Mouse (Mus musculus) CH12.LX (cell line): ENCODE measurements around the gene Ube2u. TPM values are rescaled to one million over a fixed set of nuclear protein-coding genes. Genes with fewer than 3 reads are reported as not detected.

Source experiments
- DNase-seq: peaks from one replicate; pipeline ENCODE4 v3.0.0-alpha.2; 2013; ENCODE audit errors: extremely low read depth
- H3K27ac ChIP-seq: 2 replicates; pipeline ENCODE4 v1.5.1; 2012; ENCODE audit warnings: low read depth, mild to moderate bottlenecking, control low read depth, moderate library complexity; ENCODE audit not compliant: insufficient read depth
- H3K27me3 ChIP-seq: replicated peaks from 2 replicates; pipeline ENCODE3; 2012; ENCODE audit warnings: inconsistent platforms
- H3K36me3 ChIP-seq, 2 experiments: replicated peaks in 1 of 2; 2 replicates each; pipeline versions ENCODE3 to v1.6.1; 2012; ENCODE audit warnings: inconsistent platforms in 1 of 2, low read length in 1 of 2, mild to moderate bottlenecking in 1 of 2, mixed read lengths in 1 of 2, moderate library complexity in 1 of 2; ENCODE audit not compliant: control insufficient read depth in 1 of 2, insufficient read depth in 1 of 2
- H3K4me1 ChIP-seq, 2 experiments: 2 replicates each; pipeline ENCODE4 v1.6.1; 2012; ENCODE audit warnings: inconsistent platforms in 1 of 2, moderate library complexity in 1 of 2; ENCODE audit not compliant: insufficient read depth in 2 of 2, control insufficient read depth in 1 of 2
- H3K4me2 ChIP-seq: 2 replicates; pipeline ENCODE4 v1.6.1; 2012; ENCODE audit warnings: low read depth, mild to moderate bottlenecking, control low read depth; ENCODE audit not compliant: poor library complexity, insufficient read depth, severe bottlenecking
- H3K4me3 ChIP-seq, 3 experiments: fragments of 150-350 bp in 1 of 3; sonication (generic) in 1 of 3; replicated peaks in 1 of 3; 2 replicates each; pipeline versions ENCODE3 to v1.5.1; 2011 to 2012; ENCODE audit warnings: low read depth in 2 of 3, low read length in 2 of 3, mild to moderate bottlenecking in 2 of 3, moderate library complexity in 2 of 3, control low read depth in 1 of 3, improper control_type of control experiment in 1 of 3, inconsistent platforms in 1 of 3, mixed read lengths in 1 of 3; ENCODE audit not compliant: poor library complexity in 1 of 3
- H3K79me2 ChIP-seq: replicated peaks from 2 replicates; pipeline ENCODE4 v1.6.1; 2012; ENCODE audit warnings: mild to moderate bottlenecking, moderate library complexity; ENCODE audit not compliant: control insufficient read depth, poor library complexity, insufficient read depth, severe bottlenecking; ENCODE audit errors: extremely low read depth
- H3K9ac ChIP-seq: 2 replicates; pipeline ENCODE4 v1.6.1; 2012; ENCODE audit warnings: low read depth, mild to moderate bottlenecking, control low read depth, moderate library complexity; ENCODE audit not compliant: insufficient read depth
- H3K9me3 ChIP-seq: replicated peaks from 2 replicates; pipeline ENCODE3; 2012; ENCODE audit warnings: low read length, inconsistent platforms, mixed read lengths
- BHLHE40 ChIP-seq: IDR thresholded peaks from 2 replicates; pipeline ENCODE4 v1.6.1; 2011; ENCODE audit warnings: mild to moderate bottlenecking, low read depth, low read length, improper control_type of control experiment
- CHD1 ChIP-seq: IDR thresholded peaks from 2 replicates; pipeline ENCODE4 v1.6.1; 2012; ENCODE audit warnings: low read depth, low read length, improper control_type of control experiment, inconsistent platforms
- CTCF ChIP-seq, 2 experiments: IDR thresholded peaks in 1 of 2; conservative IDR thresholded peaks in 1 of 2; 2 replicates each; pipeline ENCODE4 v1.5.1; 2011 to 2012; ENCODE audit warnings: low read depth in 2 of 2, low read length in 2 of 2, improper control_type of control experiment in 1 of 2, inconsistent platforms in 1 of 2, mild to moderate bottlenecking in 1 of 2, moderate library complexity in 1 of 2
- E2F4 ChIP-seq: IDR thresholded peaks from 2 replicates; pipeline ENCODE4 v1.6.1; 2011; ENCODE audit warnings: low read depth, low read length, improper control_type of control experiment; ENCODE audit not compliant: insufficient replicate concordance
- ELF1 ChIP-seq: IDR thresholded peaks from 2 replicates; pipeline ENCODE4 v1.6.1; 2014; ENCODE audit warnings: low read depth, mild to moderate bottlenecking, inconsistent platforms, low read length, improper control_type of control experiment
- ETS1 ChIP-seq: conservative IDR thresholded peaks from 2 replicates; pipeline ENCODE4 v1.6.1; 2012; ENCODE audit warnings: low read depth, mild to moderate bottlenecking, inconsistent platforms, low read length, improper control_type of control experiment, moderate library complexity
- GABPA ChIP-seq: IDR thresholded peaks from 2 replicates; pipeline ENCODE4 v1.6.1; 2012; ENCODE audit warnings: low read depth, low read length, improper control_type of control experiment, inconsistent platforms; ENCODE audit not compliant: insufficient replicate concordance
- IRF4 ChIP-seq: IDR thresholded peaks from 2 replicates; pipeline ENCODE4 v1.6.1; 2014; ENCODE audit warnings: low read depth, mild to moderate bottlenecking, inconsistent platforms, low read length, improper control_type of control experiment
- JUN ChIP-seq: IDR thresholded peaks from 2 replicates; pipeline ENCODE4 v1.6.1; 2011; ENCODE audit warnings: low read depth, mild to moderate bottlenecking, low read length, improper control_type of control experiment, moderate library complexity; ENCODE audit not compliant: insufficient read depth
- MAX ChIP-seq: IDR thresholded peaks from 2 replicates; pipeline ENCODE4 v1.6.1; 2011; ENCODE audit warnings: low read length, improper control_type of control experiment
- MAZ ChIP-seq: IDR thresholded peaks from 2 replicates; pipeline ENCODE4 v1.6.1; 2012; ENCODE audit warnings: low read depth, mild to moderate bottlenecking, inconsistent platforms, low read length, improper control_type of control experiment, moderate library complexity
- NELFE ChIP-seq: IDR thresholded peaks from 2 replicates; pipeline ENCODE4 v1.6.1; 2011; ENCODE audit warnings: low read depth, low read length, improper control_type of control experiment
- PAX5 ChIP-seq: IDR thresholded peaks from 2 replicates; pipeline ENCODE4 v1.6.1; 2012; ENCODE audit warnings: low read length, inconsistent platforms, mixed read lengths
- POLR2A ChIP-seq: IDR thresholded peaks from 2 replicates; pipeline ENCODE4 v1.6.1; 2011; ENCODE audit warnings: low read depth, mild to moderate bottlenecking, improper control_type of control experiment, low read length
- POLR2AphosphoS2 ChIP-seq: IDR thresholded peaks from 2 replicates; pipeline ENCODE4 v1.6.1; 2011; ENCODE audit warnings: low read depth, low read length, improper control_type of control experiment
- SIN3A ChIP-seq: IDR thresholded peaks from 2 replicates; pipeline ENCODE4 v1.6.1; 2012; ENCODE audit warnings: low read length, improper control_type of control experiment, inconsistent platforms
- SMC3 ChIP-seq: IDR thresholded peaks from 2 replicates; pipeline ENCODE4 v1.6.1; 2011; ENCODE audit warnings: low read depth, low read length, improper control_type of control experiment
- TCF12 ChIP-seq: IDR thresholded peaks from 2 replicates; pipeline ENCODE4 v1.6.1; 2014; ENCODE audit warnings: low read depth, mild to moderate bottlenecking, inconsistent platforms, low read length, improper control_type of control experiment
- UBTF ChIP-seq: IDR thresholded peaks from 2 replicates; pipeline ENCODE4 v1.6.1; 2012; ENCODE audit warnings: low read depth, mild to moderate bottlenecking, inconsistent platforms, low read length, improper control_type of control experiment, moderate library complexity
- USF1 ChIP-seq: IDR thresholded peaks from 2 replicates; pipeline ENCODE4 v1.6.1; 2014; ENCODE audit warnings: low read depth, mild to moderate bottlenecking, inconsistent platforms, low read length, improper control_type of control experiment
- ZC3H11A ChIP-seq: IDR thresholded peaks from 2 replicates; pipeline ENCODE4 v1.6.1; 2012; ENCODE audit warnings: low read depth, mild to moderate bottlenecking, inconsistent platforms, low read length, improper control_type of control experiment
- ZNF384 ChIP-seq: IDR thresholded peaks from 2 replicates; pipeline ENCODE4 v1.6.1; 2012; ENCODE audit warnings: low read depth, low read length, improper control_type of control experiment, inconsistent platforms
- dilution Hi-C: fragments of 300-500 bp; cut with MboI; formaldehyde crosslinking; loops from 2 replicates; pipeline ENCODE4 v1.14.3; 2020; ENCODE audit warnings: low sequenced_read_pairs; ENCODE audit not compliant: extremely low pct_unique_long_range_greater_than_20kb, extremely low pct_ligation_motif_present
- in situ Hi-C: fragments of 300-500 bp; cut with MboI; formaldehyde crosslinking; loops from 3 replicates; pipeline ENCODE4 v1.14.3; 2019; ENCODE audit warnings: low sequenced_read_pairs, low pct_ligation_motif_present, low pct_unique_long_range_greater_than_20kb, mixed read lengths
- polyA plus RNA-seq: library from polyadenylated mRNA; unstranded; fragments of >175 nt; gene quantifications from 2 replicates; pipeline ENCODE4 v1.2.1, GENCODE M21; 2012; ENCODE audit warnings: low read depth; ENCODE audit not compliant: insufficient read length
- total RNA-seq, 2 experiments: library from RNA; depleted of rRNA; stranded (reverse); fragments of 300-350 nt in 1 of 2; fragments of >200 nt in 1 of 2; gene quantifications; 2 replicates each; pipeline ENCODE4 v1.2.3; 2012 to 2014

Gene Ube2u
- total and polyA plus RNA-seq, 3 experiments, result not detected

- TF ChIP-seq CHD1 (no peak), ELF1 (no peak), JUN (no peak), PAX5 (no peak), TCF12 (no peak), E2F4 (no peak), ETS1 (no peak), SMC3 (no peak), MAX (no peak), CTCF (conservative IDR thresholded peaks at IDR 0.05 in 1 of 2, IDR thresholded peaks at IDR 0.05 in 1 of 2; ENCODE audit: low read depth in 2 of 2, low read length in 2 of 2) (no peak), MAZ (no peak), IRF4 (no peak), NELFE (no peak), GABPA (no peak), POLR2A (no peak), ZC3H11A (no peak)
- DNase-seq, result no peak
- no peak overlapping the region for H3K4me2 ChIP-seq
- dilution Hi-C loops (no loop called here), in situ Hi-C loops (no loop called here)
- no peak overlapping the region for H3K27ac ChIP-seq
- no peak overlapping the region for H3K9ac ChIP-seq
- H3K4me3 ChIP-seq, result no peak overlapping the region
- H3K9me3 ChIP-seq, result peaks cover 36% of the 10 kb centered on the region
- no peaks in the 10 kb centered on the region for H3K4me1 ChIP-seq
- H3K79me2 ChIP-seq, result no peaks in the 10 kb centered on the region
- no peaks in the 10 kb centered on the region for H3K27me3 ChIP-seq
- no peaks in the 10 kb centered on the region for H3K36me3 ChIP-seq
Observed at GRCm38 (mm10) chr4:100495176-100495575, 16.5 kb downstream of the Ube2u start.

GRCm38 (mm10) chr4:100496521-100496920, 17.9 kb downstream of the Ube2u start:
- no peak overlapping the region for H3K4me3 ChIP-seq
- H3K27me3 ChIP-seq, result no peaks in the 10 kb centered on the region
- no peaks in the 10 kb centered on the region for H3K4me1 ChIP-seq
- no peak overlapping the region for H3K4me2 ChIP-seq
- in situ Hi-C loops (no loop called here), dilution Hi-C loops (no loop called here)
- no peak for TF ChIP-seq UBTF
- TF ChIP-seq BHLHE40, result no peak
- no peak for TF ChIP-seq CHD1
- TF ChIP-seq USF1, result no peak
- no peak for TF ChIP-seq SIN3A
- TF ChIP-seq POLR2AphosphoS2, result no peak
- TF ChIP-seq ZNF384, result no peak
- no peak overlapping the region for H3K27ac ChIP-seq
- no peaks in the 10 kb centered on the region for H3K79me2 ChIP-seq
- H3K36me3 ChIP-seq, result no peaks in the 10 kb centered on the region
- peaks cover 33% of the 10 kb centered on the region for H3K9me3 ChIP-seq
- H3K9ac ChIP-seq, result no peak overlapping the region
- DNase-seq, result no peak
